Mouse (Mus musculus) adrenal gland, postnatal 36 days (tissue): ENCODE measurements at regions not wholly inside any gene's neighbourhood (a gene's known extent, or its start where the extent isn't known, plus 50 kb on each side); places are given as distances from the start of the nearest gene placed in this dataset.
A peak's percentile ranks its signal among the peaks of the same experiment; 100 is the strongest.

ENCODE experiments used
- DNase-seq, 2 experiments: peaks; one replicate each; pipeline ENCODE4 v3.0.0; 2021; ENCODE audit warnings: mixed read lengths in 1 of 2

GRCm38 (mm10) chr8:116215909-116216308 is 288.9 kb upstream of the Dynlrb2 start:
- no peak for DNase-seq

- no peak for DNase-seq
These were observed 289.4 kb upstream of the Dynlrb2 start for GRCm38 (mm10) chr8:116215286-116215860.

GRCm38 (mm10) chr8:116203631-116204030 is 301.1 kb upstream of the Dynlrb2 start:
- no peak for DNase-seq

- DNase-seq: no peak
These were observed 304.2 kb upstream of the Dynlrb2 start for GRCm38 (mm10) chr8:116200459-116200999.

DNA sequence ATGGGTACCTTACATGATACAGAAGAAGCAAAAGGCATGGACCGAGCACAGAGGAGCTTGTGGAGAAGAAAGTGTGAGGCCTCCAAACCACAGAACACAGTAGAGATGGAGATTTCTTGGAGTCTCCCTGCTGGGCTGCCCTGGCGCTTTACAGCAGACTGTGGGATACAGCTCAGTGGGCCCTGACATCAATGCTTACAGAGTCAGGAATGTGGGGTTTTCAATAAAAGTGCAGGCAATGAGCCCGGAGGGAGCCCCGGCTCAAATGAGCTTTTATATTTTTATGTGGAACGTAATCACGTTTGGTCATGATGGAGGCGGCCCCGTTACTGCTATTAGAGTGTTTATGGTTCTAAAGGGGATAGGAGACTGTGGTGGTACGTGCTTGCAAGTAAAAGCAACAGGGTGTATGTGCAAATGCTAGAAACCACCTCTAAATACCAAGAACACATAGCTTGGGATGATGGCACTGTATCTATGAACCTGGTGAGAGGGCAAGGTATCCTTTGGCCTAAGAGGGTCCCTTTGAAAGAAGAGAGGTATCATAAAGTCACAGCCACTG is 308.1 kb upstream of the Dynlrb2 start:
- DNase-seq: no peak

DNA sequence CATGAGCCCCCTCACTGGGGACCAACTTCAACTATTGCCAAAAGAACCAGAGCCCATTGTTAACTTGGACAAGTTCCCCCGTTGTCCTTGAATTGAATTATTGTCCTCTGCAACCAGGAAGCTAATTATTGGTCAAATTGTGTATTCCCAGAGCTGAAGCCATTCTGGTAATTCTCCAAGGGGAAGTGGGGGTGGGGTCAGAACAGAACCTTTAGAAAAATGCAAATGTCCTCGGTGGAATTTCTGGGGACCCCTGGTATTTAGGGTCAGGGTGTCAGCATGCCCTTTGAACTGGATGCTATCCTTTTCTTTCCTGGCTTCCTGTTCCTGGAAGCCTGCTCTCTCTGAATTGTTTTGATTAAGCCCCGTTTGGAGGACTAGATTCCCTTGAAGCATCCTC is 312.7 kb upstream of the Dynlrb2 start:
- DNase-seq: no peak

GRCm38 (mm10) chr8:116185206-116185605 is 319.6 kb upstream of the Dynlrb2 start:
- DNase-seq: peak in 1 of 2 experiments; percentile 2

GRCm38 (mm10) chr8:116184241-116184640 is 320.5 kb upstream of the Dynlrb2 start:
- no peak for DNase-seq

- DNase-seq: no peak
These were observed 326.8 kb upstream of the Dynlrb2 start for GRCm38 (mm10) chr8:116177946-116178345.

GRCm38 (mm10) chr8:116174891-116175290 is 329.9 kb upstream of the Dynlrb2 start:
- DNase-seq: no peak

GRCm38 (mm10) chr8:116173961-116174360 is 330.8 kb upstream of the Dynlrb2 start:
- no peak for DNase-seq

DNA sequence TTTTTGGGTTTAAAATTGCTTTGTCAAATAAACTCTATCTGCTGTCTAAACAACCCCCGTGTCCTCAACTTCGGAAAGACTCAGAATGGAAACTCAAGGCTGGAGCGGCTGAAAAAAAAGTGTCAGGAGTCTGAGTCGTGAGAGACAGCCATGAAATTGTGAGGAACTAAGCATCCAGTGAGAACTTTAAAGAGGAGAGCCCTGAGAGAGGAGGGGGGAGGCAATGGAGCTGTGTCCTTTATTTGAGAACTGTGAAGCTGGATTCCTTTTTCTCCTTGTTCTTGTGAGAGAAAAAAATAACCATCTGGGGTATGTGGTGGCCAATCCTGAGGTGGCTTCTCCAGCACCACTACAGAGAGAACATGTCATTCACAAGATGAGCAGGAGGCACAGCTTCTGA is 336.9 kb upstream of the Dynlrb2 start:
- no peak for DNase-seq

GRCm38 (mm10) chr8:116164989-116165299 is 339.8 kb upstream of the Dynlrb2 start:
- DNase-seq: no peak

DNA sequence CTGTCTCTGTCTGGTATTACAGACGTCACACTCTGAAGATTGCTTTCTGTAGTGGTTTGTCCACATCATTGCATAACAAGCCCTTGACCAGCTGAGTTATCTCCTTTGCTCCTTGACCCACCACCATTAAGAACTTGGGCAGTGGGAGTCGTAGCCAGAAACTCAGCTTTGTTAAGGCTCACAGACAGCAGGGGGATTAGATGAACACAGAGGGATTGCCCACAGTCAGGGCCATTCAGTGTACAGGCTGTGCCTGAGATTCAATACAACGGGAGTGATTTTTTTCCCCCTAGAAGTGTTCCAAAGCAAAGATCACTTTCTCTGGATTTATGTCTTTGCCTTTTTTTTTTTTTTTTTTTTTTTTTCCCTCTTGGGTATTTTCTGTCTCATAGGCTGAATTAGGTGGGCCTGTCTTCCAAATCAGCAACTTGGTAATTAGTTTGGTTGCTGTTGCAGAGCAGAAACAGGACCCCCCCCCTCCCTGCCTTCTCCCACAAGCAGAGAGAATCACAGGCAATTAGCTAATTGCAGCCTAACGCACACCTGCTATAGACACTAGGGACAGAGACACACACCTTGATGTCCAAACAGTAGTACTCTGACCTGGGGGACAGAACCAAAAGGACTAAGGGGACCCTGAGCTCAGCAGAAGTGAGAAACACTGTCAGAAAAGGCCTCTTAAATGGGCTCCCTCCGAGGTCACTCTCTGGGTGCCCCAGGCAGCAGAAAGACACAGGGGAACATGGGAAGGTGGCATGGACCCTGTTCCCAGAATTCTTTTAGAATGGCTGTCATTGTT is 340.4 kb upstream of the Dynlrb2 start:
- DNase-seq: no peak

GRCm38 (mm10) chr8:116160932-116161331 is 343.8 kb upstream of the Dynlrb2 start:
- DNase-seq: no peak

GRCm38 (mm10) chr8:116143687-116144573 is 360.8 kb upstream of the Dynlrb2 start:
- peak; percentile 79 to 80 for DNase-seq

- DNase-seq: no peak
These were observed 363.4 kb upstream of the Dynlrb2 start for GRCm38 (mm10) chr8:116141363-116141762.

- no peak for DNase-seq
These were observed 364.8 kb upstream of the Dynlrb2 start for GRCm38 (mm10) chr8:116139934-116140333.

- no peak for DNase-seq
These were observed 367.0 kb upstream of the Dynlrb2 start for GRCm38 (mm10) chr8:116137765-116138164.

- DNase-seq: no peak
These were observed 371.3 kb upstream of the Dynlrb2 start for GRCm38 (mm10) chr8:116133503-116133902.

DNA sequence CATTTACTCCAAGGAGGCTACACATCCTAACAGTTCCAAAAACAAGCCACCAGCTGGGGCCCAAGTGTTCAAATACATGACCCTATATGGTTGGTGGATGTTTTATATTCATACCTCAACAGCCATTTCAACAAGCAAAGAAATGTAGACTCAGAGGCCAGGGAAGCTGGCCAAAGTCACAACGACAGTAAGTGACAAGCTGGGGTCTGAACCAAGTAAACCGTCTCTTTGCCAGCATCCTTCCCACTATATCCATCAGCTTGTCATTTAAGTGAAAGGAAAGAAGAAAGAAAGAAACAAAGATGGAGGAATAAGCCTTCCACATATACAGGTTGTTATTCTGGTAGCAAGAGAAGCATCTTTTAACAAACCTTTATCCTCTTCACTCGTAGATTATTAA is 371.7 kb upstream of the Dynlrb2 start:
- DNase-seq: no peak

GRCm38 (mm10) chr8:116120067-116120466 is 384.7 kb upstream of the Dynlrb2 start:
- DNase-seq: no peak
